Mouse (Mus musculus) cerebellum, postnatal 10 days (tissue): Measurements from ENCODE around the gene Zfp692.
A peak's percentile ranks its signal among the peaks of the same experiment; 100 is the strongest.

Source experiments
- DNase-seq, 2 experiments: peaks; one replicate each; pipeline ENCODE4 v3.0.0; 2021; ENCODE audit warnings: mixed read lengths in 2 of 2

The Zfp692 gene

GRCm38 (mm10) chr11:58308661-58309060, 1.8 kb downstream of the Zfp692 start:
- peak in 1 of 2 experiments; percentile 13 for DNase-seq

DNA sequence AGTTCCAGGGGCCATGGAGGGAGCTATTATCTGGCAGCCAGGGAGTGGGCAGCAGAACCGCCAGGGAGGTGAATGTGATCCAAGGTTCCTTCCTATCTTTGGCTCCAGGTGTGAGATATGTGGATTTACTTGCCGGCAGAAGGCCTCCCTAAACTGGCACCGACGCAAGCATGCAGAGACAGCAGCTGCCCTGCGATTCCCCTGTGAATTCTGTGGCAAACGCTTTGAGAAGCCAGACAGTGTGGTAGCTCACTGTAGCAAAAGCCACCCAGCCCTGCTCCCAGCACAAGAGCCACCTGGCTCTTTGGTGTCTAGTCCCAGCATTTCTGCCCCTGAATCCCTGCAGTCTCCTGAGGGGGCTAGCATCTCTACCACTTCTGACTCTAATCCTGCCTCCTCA, 7.2 kb downstream of the Zfp692 start:
- peak; percentile 83 to 85 for DNase-seq

DNA sequence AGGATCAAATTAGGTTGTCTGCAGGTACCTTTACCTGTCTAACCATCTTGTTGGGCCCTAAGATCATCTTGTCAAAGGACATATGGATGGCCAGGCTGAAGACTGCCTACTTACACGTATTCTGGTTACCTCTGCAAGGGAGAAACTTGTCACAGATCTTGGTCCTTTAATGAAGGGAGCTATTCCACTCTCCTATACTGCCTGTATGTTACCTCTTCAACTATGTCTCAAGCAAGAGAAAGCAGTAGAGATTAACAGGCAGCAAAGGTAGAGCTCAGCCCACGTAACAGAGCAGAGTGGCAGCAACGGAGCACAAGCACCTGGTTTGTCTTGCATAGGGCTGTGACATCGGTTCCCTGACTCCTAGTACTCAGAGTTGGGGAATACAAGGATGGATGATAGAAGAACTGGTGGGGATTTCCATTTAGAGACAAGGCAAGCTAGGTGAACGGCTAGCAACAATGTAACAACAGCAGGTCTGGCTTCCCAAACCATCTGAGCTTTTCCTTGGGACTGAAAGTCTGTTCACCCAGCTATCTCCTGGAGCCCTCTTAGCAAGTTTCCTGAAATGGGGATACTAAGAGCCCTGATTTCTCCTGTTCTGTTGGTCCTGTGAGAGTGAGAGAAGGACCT, 8.8 kb downstream of the Zfp692 start:
- DNase-seq, result no peak

GRCm38 (mm10) chr11:58316344-58316743, 9.5 kb downstream of the Zfp692 start:
- DNase-seq, result no peak

- no peak for DNase-seq
Observed at GRCm38 (mm10) chr11:58316768-58317390, 10.0 kb downstream of the Zfp692 start.

- peak; percentile 99 for DNase-seq
Observed at GRCm38 (mm10) chr11:58322824-58323569, 16.1 kb downstream of the Zfp692 start.

- DNase-seq, result peak in 1 of 2 experiments; percentile 56
Observed at GRCm38 (mm10) chr11:58323570-58324340, 16.9 kb downstream of the Zfp692 start.

DNA sequence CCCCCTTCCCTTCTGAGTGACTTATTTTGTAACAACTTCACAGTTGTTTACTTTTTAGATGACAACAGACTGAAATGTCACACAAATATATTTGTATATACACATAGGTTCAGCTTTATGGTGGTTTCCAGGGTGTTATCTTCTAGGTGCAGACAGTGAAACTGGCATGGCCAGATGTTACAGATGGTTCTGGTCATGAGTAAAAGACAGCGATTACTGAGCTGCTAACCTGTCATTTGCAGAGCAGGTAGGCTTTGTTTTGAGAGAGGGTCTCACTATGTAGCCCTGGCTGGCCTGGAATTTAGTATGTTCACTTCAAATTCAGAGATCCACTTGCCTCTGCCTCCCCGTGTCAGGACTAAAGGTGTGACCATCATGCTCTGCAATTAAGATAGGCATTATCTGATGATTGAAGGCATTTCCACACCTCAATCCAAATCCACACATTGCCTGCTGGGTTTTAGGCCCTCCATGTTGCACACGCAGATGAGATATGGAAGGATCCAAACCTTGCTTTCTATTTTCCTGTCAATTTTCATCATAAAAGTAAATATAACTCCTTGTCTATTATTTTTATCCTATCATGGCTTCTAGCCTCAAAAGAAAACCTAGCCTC, 17.9 kb downstream of the Zfp692 start:
- no peak for DNase-seq

GRCm38 (mm10) chr11:58326781-58327180, 19.9 kb downstream of the Zfp692 start:
- no peak for DNase-seq

DNA sequence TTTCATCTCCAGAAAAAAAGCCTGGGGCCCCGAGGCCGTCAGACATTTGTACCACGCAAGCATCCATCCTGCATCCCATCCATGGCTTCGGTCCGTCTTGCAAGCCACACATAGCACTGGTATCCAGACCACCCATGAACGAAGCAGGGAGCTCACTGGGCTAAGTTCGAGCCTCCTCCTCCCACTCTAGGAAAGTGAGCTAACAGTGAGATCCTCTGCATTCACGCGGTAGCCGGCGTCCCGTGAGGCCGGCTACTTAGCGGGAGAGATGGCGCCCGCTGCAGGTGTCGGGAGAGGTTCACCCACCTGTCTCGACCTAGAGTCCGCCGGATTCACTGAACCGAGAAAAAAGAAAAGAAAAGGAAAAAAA, 23.0 kb downstream of the Zfp692 start:
- no peak for DNase-seq

DNA sequence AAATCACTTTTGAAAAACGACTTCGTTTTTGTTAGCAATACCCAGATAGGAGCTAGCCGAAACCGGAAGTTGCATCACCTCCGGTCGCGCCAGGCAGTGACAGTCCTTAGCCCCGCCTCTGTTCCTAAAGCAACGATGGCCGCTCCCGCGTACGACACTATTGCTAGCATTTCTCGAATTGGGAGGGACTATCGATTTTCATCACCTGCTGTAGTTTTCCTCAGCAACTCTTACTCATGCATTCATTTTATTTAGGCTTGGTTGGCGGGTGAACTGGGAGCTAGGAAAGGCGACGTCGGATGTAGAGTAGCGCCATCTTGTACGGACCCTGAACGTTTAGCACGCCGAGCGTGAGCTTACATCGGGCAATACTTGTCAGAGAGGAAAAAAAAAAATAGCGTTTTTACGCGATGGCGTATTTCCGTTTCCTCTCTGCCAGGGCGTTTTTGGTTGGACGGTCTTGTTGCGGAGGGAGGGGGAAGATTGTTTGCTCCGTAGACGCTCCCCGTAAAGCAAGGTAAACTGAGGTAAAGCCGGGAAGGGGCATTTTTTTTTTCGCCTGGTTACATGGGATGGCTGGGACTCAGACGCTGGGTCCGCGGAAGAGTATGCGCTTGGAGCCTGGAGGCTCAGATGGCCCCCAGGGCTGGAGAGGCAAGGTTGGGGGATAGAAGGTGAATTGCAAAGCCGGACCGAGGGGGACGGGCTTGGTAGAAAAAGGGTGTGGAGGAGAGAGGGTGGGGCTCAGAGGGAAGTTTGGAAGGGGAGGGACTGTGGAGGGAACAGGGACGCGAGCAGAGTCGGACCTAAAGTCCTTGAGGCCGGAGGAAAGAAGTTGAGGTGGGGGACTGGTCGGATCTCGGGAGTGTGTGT, 23.6 kb downstream of the Zfp692 start, which contains the start of the genes Zfp672 and Sh3bp5l:
TSS of gene Zfp672 (minus strand) at position 64 of the 873 bp plus-strand sequence.
TSS of gene Sh3bp5l (plus strand) at position 449 of the 873 bp plus-strand sequence.
- peak; percentile 94 to 95 for DNase-seq

DNA sequence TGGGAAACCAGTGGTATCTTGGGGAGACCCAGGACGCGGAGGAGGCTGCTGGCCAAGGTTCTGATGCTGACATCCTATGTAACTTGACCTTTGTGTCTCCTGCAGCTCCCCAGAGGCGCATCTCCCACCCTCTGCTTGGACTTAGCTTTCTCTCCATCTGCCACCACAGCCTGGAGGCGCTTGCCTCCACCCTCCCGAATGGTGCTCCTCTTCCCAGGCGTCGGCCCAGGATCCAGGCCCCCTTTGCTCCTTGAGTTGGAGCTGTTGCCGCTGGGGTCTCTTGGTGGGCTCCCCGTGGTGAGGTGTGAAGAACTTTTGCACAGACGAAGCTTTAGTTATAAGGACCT, 24.3 kb downstream of the Zfp692 start:
- peak in 1 of 2 experiments; percentile 46 for DNase-seq

DNA sequence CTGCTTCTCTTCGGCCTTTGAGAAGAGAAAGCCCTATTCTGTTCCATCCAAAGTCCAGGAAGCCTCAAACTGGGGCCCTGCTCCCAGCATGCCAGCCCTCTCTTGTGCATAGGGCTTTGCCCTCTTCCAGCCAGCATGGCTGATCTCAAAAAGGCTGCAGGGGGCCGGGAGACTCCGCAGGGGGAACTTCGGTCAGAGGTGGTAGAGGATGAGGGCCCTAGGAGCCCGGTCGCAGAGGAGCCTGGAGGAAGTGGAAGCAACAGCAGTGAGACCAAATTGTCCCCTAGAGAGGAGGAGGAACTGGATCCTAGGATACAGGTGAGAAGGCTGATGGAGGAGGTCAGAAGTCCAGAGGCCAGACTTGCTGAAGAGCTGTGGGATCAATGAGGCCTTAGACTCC, 24.7 kb downstream of the Zfp692 start:
- peak in 1 of 2 experiments; percentile 47 for DNase-seq

DNA sequence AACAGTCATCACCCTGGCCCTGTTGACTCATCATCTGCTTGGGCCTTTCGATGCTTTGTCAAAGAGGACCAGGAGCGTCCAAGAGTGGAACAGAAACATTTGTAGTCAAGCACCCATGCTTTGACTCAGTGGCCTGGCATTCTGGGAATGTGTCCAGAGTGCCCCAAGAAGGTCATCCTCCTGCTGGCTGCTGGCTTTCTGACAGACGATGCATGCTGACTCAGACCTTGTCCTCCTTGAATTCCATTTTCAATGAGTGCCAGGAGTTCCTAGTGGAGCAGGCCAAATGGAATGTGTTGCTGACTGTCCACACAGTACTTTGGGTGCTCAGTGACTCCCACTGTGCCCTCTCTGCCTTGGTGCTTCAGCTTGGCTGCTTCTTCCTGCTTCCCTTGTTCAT, 27.9 kb downstream of the Zfp692 start:
- peak in 1 of 2 experiments; percentile 34 for DNase-seq

GRCm38 (mm10) chr11:58346745-58347144, 39.9 kb downstream of the Zfp692 start:
- no peak for DNase-seq

DNA sequence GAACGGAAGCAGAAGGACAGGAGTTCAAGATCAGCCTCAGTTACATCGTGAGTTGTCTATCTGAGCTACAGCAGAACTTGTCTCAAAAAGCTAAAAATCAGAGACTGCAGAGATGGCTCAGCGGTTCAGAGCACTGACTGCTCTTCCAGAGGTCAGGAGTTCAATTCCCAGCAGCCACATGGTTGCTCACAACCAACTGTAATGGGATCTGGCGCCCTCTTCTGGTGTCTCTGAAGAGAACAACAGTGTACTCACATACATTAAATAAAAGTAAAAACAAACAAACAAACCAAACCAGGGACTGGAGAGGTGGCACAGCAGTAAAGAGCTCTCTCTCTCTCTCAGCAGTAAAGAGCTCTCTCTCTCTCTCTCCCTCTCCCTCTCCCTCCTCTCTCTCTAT, 43.8 kb downstream of the Zfp692 start:
- peak in 1 of 2 experiments; percentile 13 for DNase-seq

GRCm38 (mm10) chr11:58351179-58351578, 44.3 kb downstream of the Zfp692 start:
- DNase-seq, result no peak

DNA sequence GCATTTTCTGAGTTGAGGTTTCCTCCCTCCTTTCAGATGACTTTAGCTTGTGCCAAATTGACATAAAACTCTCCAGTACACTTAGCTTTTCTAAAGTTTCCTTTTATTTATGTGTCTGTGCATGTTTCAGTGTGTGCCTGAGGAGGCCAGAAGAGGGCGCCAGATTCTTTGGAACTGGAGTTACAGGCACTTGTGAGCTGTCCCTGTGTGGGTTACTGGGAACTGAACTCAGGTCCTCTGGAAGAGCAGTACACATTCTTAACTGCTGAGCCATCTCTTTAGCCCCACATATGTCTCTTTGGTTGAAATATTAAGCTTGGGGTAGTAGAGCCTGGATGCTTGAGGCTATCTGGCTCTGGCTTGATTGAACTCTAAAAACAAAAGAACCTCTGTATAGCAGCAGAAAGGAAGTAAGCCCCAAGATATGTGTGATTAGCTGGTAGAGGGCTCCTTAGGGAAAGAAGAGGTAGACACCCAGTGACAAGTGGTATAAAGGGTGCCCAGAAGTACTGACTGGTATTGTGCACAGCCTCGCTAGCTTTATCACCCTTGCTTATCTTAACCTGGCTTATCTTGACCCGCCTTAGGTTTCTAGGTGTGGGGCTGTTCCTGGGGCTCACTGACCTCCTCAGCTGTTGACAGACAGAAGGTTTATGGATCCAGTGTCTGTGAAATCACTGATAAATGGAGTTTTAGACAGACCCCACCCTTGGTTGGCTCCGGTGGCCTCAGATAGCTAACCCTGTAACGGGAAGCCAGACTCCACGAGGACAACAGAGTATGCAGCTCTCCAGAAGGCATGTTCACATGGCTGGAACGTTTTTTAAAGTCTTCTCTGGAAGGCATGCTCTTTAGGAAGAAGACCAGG, 46.0 kb downstream of the Zfp692 start:
- no peak for DNase-seq

GRCm38 (mm10) chr11:58353709-58354108, 46.8 kb downstream of the Zfp692 start:
- DNase-seq, result no peak

DNA sequence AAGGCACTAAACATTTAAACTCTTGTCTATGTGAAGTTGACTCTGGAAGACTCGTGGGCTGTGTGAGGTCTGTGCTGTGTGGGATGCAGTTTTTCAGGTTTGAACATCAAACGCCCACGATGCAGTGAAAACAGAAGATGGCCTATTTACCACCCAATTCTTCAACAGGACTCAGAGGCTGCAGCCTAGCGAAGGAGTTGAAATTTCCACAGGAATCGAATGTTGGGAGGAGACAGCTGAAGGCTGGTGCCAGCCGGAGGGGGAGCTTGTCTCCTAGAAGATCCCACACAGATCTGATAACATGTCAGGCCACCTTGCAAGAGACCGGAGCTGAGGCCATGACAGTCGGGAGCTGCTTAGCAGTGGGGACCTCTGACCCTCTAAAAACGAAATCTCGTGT, 47.6 kb downstream of the Zfp692 start:
- DNase-seq, result no peak

DNA sequence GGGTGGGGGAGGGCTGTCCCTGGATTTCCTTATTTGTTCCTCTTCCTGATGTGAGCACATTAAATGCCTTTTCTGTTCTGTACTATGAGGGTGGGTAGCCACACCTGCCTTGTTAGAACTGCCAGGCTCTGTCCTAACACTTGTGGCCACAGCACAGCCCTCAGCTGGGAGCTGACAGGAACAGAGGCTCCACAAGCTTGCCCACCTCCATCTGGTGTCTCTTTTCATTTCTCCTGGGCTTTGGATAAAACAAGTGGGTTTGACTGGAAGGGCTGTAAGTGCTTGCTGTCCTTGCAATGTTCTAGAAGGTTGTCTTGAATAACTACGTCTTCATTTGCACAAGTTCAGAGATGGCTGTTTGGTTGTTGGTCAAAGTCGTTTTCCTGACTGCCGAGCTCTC, 48.1 kb downstream of the Zfp692 start:
- no peak for DNase-seq
